Mouse (Mus musculus): ENCODE data around the gene Arid4a.
A peak's percentile ranks its signal among the peaks of the same experiment; 100 is the strongest.

Arid4a gene

DNA sequence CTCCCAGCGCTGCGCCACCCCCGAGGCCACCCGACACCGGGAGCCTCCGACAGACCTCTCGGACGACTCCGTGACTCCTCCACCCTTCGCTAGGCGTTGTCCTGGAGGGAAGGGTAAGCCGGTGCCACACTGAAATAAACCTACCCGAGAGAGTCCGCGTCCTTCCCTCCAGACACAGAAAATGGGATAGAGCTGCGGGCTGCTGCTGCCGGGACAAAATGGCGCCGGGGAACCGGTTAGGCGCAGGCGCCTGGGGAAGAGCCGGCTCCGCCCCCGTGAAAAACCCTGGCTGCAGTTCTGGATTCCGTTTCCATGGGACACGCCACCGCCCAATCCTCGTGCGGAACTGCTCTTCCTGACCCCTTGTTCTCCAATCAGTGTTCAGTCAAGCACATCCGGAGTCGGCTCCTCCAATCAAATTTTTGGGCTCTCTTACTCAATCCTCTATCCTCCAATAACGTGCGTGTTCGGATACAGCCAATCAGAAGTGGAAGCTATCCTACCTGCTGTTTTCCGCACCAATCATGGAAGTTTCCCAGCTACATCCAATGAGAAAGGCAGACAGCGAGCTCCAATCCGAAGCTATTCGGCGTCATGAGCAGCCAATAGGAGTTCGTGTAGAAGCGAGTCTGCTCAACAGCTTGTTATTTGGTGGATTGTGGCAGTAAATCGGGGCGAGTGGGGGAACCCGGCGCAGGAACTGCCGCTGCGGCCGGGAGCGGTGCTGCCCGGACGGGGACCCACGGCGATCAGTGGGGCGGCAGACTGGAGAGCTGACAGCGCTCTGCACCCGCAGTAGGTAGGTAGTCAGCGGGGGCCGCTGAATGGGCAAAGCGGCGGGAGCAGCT lies at the start of gene Arid4a:
Gene Arid4a (plus strand): TSS at position 628 of the 848 bp plus-strand sequence.
- peak; percentile 95 to 96 for DNase-seq

DNA sequence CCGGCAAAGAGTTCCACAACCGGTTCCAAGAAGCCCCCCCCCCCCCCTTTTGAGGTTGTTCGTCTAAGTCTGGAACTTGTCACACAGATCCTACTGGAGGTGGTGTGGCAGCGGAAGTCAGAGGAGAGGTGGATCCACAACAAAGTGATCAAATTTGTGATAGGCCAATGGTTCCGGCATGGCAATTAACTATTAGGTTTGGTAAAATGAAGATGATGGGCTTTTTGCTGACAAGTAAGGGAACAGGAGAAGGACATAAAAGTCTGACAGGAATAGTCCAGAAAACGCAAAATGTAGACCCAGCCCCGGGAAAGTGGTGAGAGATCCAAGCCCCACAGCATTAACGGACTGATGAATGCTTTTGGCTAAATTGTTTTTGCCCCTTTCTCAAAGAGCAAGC lies 48.2 kb upstream of the Arid4a start:
- DNase-seq: no peak

DNA sequence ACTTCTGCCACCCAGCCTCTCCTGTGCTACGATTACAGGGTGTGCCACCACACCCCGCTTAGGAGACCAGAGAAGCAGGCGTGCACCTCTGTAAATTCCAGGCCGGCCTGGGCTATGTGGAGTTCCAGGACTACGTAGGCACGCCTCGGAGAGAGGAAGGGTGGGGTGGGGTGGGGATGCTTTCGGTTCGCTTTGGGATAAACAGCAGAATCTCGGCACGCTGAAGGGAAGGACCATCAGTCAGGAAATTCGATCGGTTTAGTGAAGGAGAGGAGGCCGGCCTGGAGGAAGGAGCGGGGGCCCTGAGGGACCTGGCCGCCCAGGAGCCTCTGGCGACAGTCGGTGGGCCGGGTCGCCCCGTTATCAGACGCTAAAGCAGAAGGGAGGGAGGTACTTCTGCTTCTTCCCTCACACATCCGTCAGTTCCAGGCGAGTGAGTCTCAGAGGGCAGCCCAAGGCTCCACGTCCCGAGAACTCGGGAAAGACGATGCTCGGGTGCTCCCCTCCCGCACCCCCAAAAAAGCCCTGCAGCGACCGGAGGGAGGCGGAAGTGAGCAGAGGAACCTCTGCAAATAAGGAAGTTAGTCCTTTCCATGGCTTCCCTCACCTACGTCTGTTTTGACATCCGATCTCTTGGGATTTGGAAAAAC lies 47.5 kb upstream of the Arid4a start:
- peak; percentile 85 to 88 for DNase-seq

DNA sequence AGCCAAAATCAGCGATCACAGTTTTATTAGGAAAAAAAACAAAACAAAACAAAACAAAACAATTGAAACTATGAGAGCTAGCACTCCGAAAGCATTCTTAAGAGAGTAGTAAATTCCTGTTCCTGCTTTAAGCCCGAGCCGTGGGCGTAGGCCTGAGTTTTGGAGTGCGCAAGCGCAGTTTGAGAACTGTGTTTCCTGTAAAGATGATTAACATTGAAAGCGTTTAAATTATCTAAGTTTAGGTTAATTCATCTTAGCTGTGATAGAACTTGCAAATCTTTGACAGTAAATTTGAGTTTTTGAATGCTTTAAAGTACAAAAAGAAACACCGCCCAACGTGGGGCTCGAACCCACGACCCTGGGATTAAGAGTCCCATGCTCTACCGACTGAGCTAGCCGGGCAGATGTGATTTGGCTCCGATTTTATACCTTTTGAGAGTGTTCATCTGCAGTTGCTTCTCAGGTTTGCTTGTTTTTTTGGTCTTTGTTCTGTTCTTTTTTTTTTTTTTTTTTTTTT lies 46.9 kb upstream of the Arid4a start:
- DNase-seq: peak; percentile 92 to 93

DNA sequence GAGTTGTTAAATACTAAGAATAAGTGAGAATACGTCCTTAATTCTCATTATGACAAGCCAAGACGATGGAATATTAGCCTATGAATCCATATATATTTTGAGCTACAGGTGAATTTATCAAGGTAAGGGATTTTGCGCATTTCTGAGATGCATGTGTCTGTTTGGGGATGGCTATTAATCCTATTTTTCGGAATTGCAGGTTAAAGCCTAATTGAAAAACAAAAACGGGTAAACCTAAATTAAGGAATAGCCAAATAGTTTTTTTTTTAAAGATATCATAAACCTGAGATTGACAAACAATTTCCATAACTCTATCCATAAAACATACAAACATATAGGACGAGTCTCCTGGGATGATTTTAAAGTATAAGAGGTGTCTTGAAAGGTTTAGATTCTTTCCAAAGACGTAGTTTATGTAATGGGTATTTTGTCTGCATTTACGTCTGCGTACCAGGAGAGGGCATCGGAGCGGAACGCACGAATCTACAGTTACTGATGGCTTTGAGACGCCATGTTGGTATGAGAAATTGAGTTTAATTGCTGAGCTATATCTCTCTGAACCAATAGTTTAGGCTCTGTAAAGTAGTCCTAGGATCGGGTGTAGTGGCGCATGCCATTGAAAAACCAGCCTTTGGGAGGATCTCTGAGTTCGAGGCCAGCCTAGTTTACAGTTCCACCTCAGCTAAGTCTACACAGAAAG lies 46.2 kb upstream of the Arid4a start:
- DNase-seq: peak; percentile 67 to 74

DNA sequence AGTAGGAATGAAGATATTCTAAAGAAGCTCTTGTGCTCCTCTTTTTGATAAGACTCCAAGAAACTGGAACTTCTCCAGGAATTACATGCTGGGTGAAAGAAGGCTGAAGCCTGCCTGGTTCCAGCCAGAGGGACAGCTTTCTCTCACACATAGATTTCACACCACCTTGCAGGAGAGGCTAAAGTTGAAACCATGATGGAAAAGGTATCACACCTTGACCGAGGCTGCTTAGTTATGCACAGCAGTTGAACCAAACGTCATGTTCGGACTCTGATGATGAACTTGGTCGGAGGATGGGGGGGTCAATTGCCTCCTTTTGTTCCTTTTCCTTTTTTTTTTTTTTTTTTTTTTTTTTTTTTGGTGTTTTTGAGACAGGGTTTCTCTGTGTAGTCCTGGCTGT lies 42.0 kb upstream of the Arid4a start:
- no peak for DNase-seq

DNA sequence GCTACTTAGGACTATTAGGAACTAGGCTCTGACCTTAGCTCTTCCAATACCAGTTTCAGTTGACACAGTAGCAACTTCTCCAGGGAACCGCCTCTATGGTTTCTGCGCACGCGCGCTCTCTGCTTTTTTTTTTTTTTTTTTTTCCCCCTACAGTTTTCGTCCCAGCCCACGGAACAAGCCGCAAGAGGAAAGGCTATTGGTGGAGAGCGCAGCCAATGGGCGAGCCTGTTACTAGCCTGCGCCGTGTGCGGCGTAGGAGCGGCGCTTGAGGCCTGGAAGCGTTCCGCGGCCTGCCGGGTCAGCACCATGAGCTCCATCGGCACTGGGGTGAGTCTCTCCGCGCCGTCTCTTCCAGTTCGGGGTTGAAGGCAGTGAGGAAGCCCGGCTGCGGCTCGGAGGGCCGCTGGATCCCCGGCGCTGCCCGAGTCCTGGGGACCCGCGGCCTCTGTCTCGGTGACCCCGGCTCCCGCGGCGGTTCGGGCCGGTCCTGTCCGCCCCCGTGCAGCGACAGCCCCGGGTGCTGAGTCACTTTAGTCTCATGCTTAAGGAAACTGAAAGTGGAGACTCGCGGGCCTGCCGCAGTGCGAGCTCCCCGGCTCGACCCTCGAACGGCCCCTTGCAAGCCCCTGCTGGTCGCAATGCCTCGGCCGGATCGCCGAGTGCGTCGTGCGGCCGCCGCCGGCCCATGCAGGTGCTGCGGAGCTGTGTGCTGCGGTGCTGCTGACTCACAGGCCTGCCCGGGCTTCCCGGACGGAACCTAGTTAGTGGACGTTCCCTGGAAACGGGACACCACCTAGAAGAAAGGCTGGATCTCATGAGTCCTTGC lies 41.1 kb upstream of the Arid4a start, which contains the start of gene Psma3:
Gene Psma3 (plus strand): TSS at position 181 of the 826 bp plus-strand sequence.
- DNase-seq: peak; percentile 91 to 92

DNA sequence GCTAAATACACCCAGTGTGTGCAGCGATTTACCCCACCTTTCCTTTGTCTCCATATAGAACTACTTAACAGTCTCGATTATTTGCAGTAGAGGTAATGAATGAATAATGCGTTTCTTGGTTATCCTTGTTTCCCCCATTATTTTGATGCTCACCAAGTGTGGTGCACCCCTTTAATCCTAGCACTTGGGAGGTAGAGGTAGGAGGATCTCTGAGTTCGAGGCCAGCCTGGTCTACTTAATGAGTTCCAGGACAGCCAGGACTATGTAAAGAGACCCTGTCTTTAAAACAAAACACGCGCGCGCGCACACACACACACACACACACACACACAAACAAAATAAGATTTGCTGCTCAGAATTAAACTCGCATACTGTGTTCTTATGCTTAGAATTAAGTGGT lies 40.4 kb upstream of the Arid4a start:
- DNase-seq: peak; percentile 20 to 23

DNA sequence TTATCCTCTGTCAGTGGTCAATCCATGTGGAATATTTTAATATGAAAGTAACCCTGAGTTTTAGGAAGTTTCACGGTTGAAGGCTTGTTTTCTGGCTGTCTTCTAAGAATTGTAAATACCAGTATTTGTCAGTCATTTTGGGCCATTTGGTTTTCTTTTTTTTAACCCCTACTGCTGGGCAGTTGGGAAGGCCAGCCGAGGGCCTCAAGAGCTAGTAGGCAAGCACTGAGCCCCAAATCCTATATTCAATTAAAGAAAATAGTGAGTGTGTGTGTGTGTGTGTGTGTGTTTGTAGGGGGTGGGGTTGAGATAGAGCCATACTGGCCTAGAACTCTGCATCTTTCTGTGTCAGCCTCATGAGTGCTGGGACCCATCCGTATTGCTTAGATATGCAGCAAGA lies 39.9 kb upstream of the Arid4a start:
- DNase-seq: no peak

DNA sequence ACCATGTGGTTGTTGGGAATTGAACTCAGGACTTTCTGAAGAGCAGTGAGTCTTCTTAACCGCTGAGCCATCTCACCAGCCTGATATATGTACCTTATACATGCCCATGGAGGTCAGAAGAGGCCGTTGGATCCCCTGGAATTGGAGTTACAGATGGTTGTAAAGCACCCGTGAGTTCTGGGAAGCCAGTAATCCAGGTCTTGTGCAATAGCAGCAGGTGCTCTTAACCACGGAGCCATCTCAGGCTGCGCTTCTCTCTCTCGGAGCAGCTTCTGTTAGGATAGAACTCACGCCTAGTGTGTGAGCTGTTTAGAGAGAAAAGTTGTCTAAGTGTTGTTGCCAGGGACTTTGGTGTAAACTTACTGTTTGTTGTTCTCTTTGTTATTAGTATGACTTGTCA lies 37.4 kb upstream of the Arid4a start:
- DNase-seq: no peak

DNA sequence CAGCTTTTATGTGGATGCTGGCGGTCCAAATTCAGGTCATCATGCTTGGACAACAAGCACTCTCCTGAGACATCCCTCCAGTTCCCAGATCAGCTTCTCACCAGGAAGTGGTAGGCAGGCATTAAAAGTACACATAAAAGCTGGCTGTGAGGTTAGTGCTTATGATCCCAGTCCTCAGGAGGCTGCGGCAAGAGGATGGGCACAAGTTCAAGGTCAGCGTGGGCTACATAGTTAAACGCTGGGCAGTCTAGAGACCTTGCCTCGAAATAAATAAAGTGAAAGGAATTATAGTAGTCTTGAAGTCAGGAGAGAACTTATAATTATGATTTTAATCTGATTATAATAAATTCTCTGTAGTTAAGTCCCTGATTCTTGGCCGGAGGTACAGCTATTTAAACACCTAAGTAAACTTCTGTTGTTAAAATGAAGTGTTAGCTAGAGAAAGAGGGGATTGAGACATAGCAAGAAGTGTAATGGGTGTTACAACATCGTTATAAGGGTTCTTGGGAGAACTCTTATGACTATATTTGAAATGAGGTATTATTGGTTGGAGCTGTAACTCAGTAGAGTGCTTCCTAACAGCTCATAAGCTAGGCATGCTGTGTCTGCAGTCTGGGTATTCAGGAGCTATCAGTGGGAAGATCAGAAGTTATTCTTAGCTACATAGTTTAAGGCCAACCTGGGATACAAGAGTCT lies 30.8 kb upstream of the Arid4a start:
- DNase-seq: no peak

DNA sequence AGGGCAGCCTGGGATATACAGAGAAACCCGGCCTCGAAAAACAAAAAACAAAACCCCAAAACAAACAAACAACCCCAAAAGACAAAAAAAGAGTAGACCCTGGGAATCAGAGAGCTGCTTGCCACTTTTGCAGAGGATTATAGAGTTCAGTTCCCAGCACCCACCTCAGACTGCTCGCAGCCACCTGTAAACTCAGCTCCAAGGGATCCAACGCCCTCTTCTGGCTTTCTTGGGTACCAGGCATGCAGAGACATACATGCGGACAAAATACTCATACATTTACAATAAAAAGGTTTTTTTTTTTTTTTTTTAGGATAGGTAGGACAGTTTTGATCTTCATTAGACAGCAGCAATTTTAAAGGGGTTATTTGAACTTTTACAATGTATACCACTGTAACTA lies 18.6 kb upstream of the Arid4a start:
- no peak for DNase-seq

DNA sequence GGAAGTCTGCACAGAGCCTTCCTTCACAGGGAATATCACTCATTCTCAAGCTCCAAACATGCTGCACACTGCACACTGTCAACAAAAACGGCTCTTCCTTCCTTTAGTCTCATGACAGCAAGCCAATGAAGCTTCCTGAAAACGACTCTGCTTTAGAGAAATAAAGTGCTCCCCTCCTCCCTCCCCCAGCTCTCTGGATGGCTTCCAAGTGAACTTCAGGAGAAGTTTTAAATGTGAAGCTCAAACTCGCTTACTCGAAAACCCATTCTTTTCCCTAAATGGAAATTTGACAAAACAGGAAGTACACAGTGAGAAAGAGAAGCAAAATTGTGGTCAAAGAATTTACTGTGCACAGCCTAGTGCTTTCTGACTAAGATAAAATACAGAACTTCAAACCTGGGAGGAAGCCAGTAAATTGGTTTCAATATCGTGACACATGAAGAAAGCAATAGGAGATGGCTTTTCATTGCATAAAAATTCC lies 16.3 kb upstream of the Arid4a start:
- no peak for DNase-seq

DNA sequence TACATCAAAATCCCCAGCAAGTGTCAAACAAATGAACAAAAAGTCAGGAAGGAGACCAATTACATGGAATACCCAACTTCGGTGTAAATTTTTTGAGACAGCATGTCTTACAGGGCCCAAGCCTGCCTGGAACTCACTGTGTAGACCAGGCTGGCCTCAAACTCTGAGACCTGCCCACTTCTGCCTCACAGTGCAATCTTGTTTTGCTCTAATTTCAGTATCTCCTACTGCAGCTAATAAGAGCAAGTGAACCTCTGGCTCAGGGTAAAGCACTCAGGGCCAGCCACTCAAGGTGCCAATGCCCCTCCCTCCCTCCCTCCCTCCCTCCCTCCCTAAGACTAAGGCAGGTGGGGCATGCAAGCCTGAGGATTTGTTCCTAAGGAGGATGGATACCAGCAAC lies 15.4 kb upstream of the Arid4a start:
- no peak for DNase-seq

DNA sequence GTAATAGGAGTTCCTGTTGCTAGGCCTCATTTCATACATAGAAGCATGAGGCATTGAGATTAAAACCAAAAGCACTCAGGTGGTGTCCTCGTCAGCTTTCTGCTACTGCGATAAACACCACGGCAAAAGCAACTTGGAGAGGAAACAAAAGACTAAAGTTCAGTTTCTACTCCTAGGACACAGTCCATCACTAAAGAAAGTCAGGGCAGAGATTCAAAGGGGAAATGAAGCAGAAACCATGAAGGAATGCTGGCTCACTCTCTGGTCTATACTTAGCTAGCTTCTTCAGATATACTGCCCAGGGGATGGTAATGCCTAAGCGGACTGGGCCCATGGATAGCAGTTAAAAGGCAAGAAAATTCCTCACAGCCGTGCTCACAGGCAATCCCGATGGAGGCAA lies 14.3 kb upstream of the Arid4a start:
- no peak for DNase-seq

DNA sequence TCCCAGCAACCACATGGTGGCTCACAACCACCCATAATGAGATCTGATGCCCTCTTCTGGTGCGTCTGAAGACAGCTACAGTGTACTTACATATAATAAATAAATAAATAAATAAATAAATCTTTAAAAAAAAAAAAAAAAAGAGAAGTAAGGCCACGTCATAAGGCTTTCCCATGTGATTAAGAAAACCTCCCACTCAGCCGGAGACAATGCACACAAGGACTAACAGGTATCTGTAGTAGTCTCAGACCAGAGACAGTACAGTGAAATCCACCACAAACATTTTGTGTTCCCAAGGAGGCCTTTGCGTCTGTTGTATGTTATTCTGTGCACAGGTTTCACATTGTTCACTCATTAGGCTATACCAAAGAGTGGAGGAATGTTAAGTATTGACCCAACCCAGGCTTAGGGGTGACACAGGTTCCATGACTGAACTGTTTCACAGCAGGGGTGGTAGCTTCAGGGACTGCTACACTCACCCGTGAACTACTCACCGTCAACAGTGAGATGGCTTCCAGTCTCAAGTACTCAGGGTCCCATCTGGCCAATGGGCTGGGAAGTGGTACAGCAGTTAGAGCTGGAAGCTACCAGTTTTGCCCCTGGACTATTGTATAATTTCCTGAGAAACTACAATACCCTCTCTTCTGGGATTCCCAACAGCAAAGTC lies 11.9 kb upstream of the Arid4a start:
- DNase-seq: no peak

DNA sequence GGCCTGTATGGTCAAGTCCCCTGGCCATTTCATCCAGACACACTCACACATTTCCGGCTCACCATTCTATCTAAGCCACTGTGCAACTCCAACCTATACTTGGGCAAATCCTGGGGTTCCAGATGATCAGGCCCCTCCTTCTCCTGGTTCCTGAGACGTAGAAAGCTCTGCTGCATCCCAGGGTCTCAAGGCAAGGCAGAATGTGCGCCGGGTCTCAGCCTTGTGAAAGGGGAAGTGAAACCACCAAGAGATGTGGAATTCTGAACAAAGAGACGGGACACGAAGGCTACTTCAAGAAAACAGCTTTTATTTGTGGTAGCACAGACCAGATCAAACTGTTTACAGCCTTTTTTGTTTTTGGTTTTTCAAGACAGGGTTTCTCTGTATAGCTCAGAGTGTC lies 9.6 kb upstream of the Arid4a start:
- DNase-seq: no peak

DNA sequence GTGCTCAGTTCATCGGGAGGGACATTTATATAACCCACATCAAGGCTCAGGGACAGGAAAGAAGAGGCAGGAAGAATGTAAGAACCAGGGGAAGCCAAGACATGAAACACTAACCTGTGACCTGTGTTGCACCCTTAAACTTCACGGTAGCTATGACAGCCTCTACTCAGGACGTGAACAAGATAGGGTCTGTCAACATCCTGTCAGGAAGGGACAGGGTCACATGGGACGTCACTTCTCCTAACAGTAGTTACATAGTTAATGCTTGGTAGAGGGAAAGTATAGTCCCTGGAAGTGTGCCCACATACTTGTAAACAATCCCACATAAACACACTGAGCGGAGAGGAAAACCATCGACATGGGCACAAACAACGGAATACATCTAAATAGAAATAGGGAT lies 8.9 kb upstream of the Arid4a start:
- DNase-seq: no peak

DNA sequence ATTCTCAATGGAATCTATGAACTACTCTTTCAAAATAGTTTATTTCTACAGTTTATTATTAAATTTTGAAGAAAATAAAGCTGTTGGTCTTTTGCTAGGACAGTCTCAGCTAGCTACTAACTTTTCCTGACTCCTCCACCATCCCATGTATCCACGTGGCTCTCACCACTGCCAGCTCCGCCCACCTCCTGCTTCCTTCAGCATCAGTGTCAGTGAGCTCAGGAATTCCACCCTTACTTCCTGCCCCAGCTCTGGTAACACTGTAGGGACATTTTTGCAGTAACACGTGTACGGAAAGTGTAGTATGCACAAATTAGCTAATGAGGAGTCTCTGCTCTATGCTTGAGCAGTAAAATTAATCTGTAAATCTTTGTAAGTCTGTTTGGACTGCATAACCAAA lies 6.0 kb upstream of the Arid4a start:
- no peak for DNase-seq

DNA sequence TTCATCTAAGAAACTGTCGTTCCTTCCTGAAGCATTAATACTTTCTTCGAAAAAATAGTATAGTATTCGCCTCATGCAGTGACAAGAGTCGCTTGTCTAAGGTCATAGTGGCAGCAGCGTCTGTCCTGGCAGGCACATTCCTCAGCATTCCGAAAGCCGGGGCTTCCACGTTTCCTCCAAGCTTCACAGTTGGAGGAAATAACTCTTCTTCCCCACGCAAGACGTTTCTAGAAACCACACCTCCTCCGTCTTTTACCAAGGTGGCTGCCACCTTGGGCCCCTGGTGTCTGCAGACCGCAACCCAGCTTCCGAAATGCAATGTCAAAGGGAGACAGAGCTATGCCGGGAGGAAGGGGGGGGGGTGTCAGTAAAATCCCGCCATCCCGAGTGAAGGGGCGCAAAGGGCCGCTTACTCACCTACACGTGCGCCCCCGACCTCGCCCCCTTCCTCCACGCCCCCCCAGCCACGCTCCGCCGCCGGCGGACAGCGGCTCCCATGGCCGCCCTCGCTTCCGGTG lies 886 bp upstream of the Arid4a start:
- no peak for DNase-seq

DNA sequence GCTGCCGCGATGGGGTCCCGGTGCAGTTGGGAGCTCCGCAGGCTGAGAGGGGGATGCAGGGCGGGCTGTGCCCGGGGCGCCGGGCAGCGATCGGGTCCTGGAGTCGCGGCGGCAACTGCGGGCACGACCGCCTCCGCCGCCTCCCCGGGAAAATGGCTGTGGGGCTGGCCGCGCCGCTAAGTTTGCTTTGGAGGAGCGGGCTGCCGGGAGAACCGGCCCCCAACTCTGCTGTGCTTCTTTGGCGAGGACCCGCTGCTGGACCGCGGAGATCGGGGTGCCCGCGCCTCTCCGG lies 367 bp downstream of the Arid4a start:
- DNase-seq: no peak

Measured in cerebellum, postnatal 14 days (tissue).